Mouse (Mus musculus) midbrain, embryonic 11.5 days (tissue): ENCODE data around the gene Fam221b. TPM values are rescaled to one million over a fixed set of nuclear protein-coding genes. Genes with fewer than 3 reads are reported as not detected.

Experiments used
- microRNA-seq: library from miRNA; unstranded; fragments of <30 nt; microRNA quantifications from one replicate; pipeline ENCODE4, GENCODE M21; 2017
- polyA plus RNA-seq: library from polyadenylated mRNA; unstranded; fragments of >200 nt; fragmentation: Nextera tagmentation; extraction: Ambion mirVana; gene quantifications from 2 replicates; pipeline ENCODE4 v1.2.1, GENCODE M21; 2014

The Fam221b gene
- polyA plus RNA-seq, 1 experiment from 2014 or later = 2.5 TPM

Small RNA genes within 50 kb of the gene (microRNA-seq; reads per million reads assigned to microRNA genes)
- gene Gm25262 = not detected

Other genes with a start within 250 kb of the Fam221b start
- 0.54 and 0.59 TPM in 2 replicates for gene Fam166b, start 240.0 kb downstream of the Fam221b start, polyA plus RNA-seq
- 7.2 and 7.3 TPM in 2 replicates for gene Tesk1, start 227.2 kb downstream of the Fam221b start, polyA plus RNA-seq
- gene Cd72, start 214.5 kb downstream of the Fam221b start, polyA plus RNA-seq = 2.9 and 3.4 TPM in 2 replicates
- gene Sit1, start 185.4 kb downstream of the Fam221b start, polyA plus RNA-seq = not detected in 2 replicates
- gene Ccdc107, start 176.2 kb downstream of the Fam221b start, polyA plus RNA-seq = 45.8 and 48.8 TPM in 2 replicates
- 32.4 and 40.2 TPM in 2 replicates for gene Arhgef39, start 169.4 kb downstream of the Fam221b start, polyA plus RNA-seq
- 0.07 TPM in 1 of 2 replicates, not detected in the other for gene Car9, start 162.2 kb downstream of the Fam221b start, polyA plus RNA-seq
- 44.0 and 51.8 TPM in 2 replicates for gene Tpm2, start 145.4 kb downstream of the Fam221b start, polyA plus RNA-seq
- 46.4 and 54.5 TPM in 2 replicates for gene Creb3, start 106.8 kb downstream of the Fam221b start, polyA plus RNA-seq
- gene Tln1, start 106.5 kb downstream of the Fam221b start, polyA plus RNA-seq = 38.4 and 40.4 TPM in 2 replicates
- 22.0 and 25.2 TPM in 2 replicates for gene Rgp1, start 90.4 kb downstream of the Fam221b start, polyA plus RNA-seq
- 24.5 and 26.1 TPM in 2 replicates for gene Gba2, start 90.3 kb downstream of the Fam221b start, polyA plus RNA-seq
- 0.63 TPM in 1 of 2 replicates, not detected in the other for gene Msmp, start 84.7 kb downstream of the Fam221b start, polyA plus RNA-seq
- 14.0 and 15.5 TPM in 2 replicates for gene Npr2, start 37.2 kb downstream of the Fam221b start, polyA plus RNA-seq
- gene Spag8, start 15.6 kb downstream of the Fam221b start, polyA plus RNA-seq = 2.9 and 3.4 TPM in 2 replicates
- 70.0 and 72.9 TPM in 2 replicates for gene Hint2, start 12.7 kb downstream of the Fam221b start, polyA plus RNA-seq
- gene Tmem8b, start 174 bp downstream of the Fam221b start, polyA plus RNA-seq = 4.4 and 4.5 TPM in 2 replicates
- gene Olfr70, start 31.7 kb upstream of the Fam221b start, polyA plus RNA-seq = not detected in 2 replicates
- gene Olfr71, start 41.1 kb upstream of the Fam221b start, polyA plus RNA-seq = not detected in 2 replicates
- 0.11 and 0.25 TPM in 2 replicates for gene Hrct1, start 58.0 kb upstream of the Fam221b start, polyA plus RNA-seq
- 0.04 TPM in 1 of 2 replicates, not detected in the other for gene Spaar, start 60.9 kb upstream of the Fam221b start, polyA plus RNA-seq
- gene Olfr159, start 101.9 kb upstream of the Fam221b start, polyA plus RNA-seq = not detected in 2 replicates
- gene Olfr156, start 154.8 kb upstream of the Fam221b start, polyA plus RNA-seq = not detected in 2 replicates
- not detected in 2 replicates for gene Olfr157, start 171.1 kb upstream of the Fam221b start, polyA plus RNA-seq
- not detected in 2 replicates for gene Olfr155, start 182.4 kb upstream of the Fam221b start, polyA plus RNA-seq
- gene Reck, start 206.4 kb upstream of the Fam221b start, polyA plus RNA-seq = 11.9 and 13.6 TPM in 2 replicates